In the genomic region with DNA sequence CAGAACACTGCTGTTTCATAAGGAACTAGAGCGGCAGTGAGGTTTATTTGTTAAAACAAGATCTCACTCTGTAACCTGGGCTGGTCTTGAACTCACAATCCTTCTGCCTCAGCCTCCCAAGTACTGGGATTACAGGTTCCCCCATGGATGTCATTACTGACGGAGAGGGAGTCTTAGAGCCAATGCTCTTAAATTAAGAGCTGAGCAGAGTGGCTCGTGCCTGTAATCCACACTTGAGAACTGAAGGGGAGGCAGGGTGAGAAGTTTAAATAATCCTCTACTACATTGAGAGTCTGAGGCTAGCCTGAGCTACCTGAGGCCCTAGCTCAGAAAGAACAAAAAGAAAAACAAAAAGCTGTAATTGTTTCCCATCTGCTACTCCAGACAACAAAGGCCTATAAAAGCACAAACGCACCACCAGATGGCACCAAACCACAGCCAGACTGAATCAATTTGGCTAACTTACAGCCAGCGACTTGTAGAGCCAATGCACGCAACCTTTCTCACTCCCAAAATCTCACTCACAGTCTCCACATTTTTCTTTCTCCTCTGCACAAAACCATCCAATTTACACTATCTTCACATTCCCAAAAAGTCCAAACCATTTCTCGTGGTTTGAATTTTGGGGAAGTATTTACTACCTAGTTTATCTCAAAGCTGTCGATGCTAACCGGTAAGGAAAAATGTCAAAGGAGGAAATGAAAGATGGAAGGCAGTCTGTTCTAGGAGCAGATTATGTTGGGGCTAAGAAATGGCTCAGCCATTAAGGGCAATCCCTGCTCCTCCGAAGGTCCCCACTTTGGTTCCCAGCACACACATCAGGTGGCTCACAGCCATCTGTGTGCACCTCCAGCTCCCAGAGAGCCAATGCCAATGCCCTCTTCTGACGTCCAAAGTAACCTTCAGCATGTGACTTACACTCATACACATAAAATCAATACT, we compare ENCODE assay signal across 8 mouse cellular contexts. TPM values are rescaled to one million over a fixed set of nuclear protein-coding genes. Genes with fewer than 3 reads are reported as not detected.
DNase-seq lines count a peak whose midpoint lies in the region; ATAC-seq and TF ChIP-seq lines count a peak whose summit lies in the region.

No protein-coding gene starts in this region.

- H3K27me3 ChIP-seq in heart, adult 2 months (ENCODE audit: control insufficient read depth, insufficient read depth, low read length), result no peaks in the 10 kb centered on the region
- no peaks in the 10 kb centered on the region for H3K27me3 ChIP-seq in liver, embryonic 13.5 days
- H3K27me3 ChIP-seq in neural tube, embryonic 13.5 days, result no peaks in the 10 kb centered on the region

- peaks cover 5% of the 10 kb centered on the region; the same call in 1 of the 2 replicates for H3K79me2 ChIP-seq in heart, adult 2 months (replicated peaks; ENCODE audit: control insufficient read depth, insufficient read depth, low read length)

- DNase-seq in A20 (ENCODE audit: low read depth, low spot score), result peak; percentile 74
- peak; percentile 87 for DNase-seq in adrenal gland, postnatal 10 days
- DNase-seq in embryo, embryonic 9.5 days (ENCODE audit: extremely low spot score), result peak; percentile 78
- peak; percentile 79 to 85 for DNase-seq in heart, adult 2 months
- peak; percentile 91 for DNase-seq in kidney, postnatal 10 days
- DNase-seq in liver, embryonic 13.5 days, result peak; percentile 41
- DNase-seq in testis, postnatal 10 days (ENCODE audit: low spot score), result peak; percentile 89

- no peak overlapping the region; the same call in 1 of the 2 replicates for H3K27ac ChIP-seq in heart, adult 2 months
- H3K27ac ChIP-seq in liver, embryonic 13.5 days, result no peak overlapping the region
- peak overlapping the region; percentile 77 for H3K27ac ChIP-seq in neural tube, embryonic 13.5 days (replicated peaks)

- no peak overlapping the region for H3K4me2 ChIP-seq in liver, embryonic 13.5 days
- H3K4me2 ChIP-seq in neural tube, embryonic 13.5 days, result no peak overlapping the region

- 38% methylated on average over 11 of the region's 11 CpGs for WGBS in heart, adult 2 months
- 54% methylated on average over 11 of the region's 11 CpGs for WGBS in liver, embryonic 13.5 days (ENCODE audit: insufficient replicate concordance)
- WGBS in neural tube, embryonic 13.5 days, result 54% methylated on average over 11 of the region's 11 CpGs

- TF ChIP-seq CTCF in heart, adult 2 months (IDR thresholded peaks at IDR 0.05), result peak; percentile 92

- no peak overlapping the region for H3K4me3 ChIP-seq in heart, adult 2 months
- H3K4me3 ChIP-seq in liver, embryonic 13.5 days (replicated peaks), result no peak overlapping the region
- no peak overlapping the region for H3K4me3 ChIP-seq in neural tube, embryonic 13.5 days

- peaks cover 3% of the 10 kb centered on the region for H3K4me1 ChIP-seq in heart, adult 2 months (ENCODE audit: control insufficient read depth, insufficient read depth, low read length)
- 0 out of 2 replicates have a peak, but pooled peaks cover 3% of the 10 kb centered on the region for H3K4me1 ChIP-seq in liver, embryonic 13.5 days (replicated peaks)
- no peaks in the 10 kb centered on the region for H3K4me1 ChIP-seq in neural tube, embryonic 13.5 days (replicated peaks)

- ATAC-seq in liver, embryonic 13.5 days (ENCODE audit: low read depth), result no peak
- ATAC-seq in neural tube, embryonic 13.5 days (ENCODE audit: low read depth), result peak; percentile 71

- TF ChIP-seq EP300 in heart, adult 2 months (IDR thresholded peaks at IDR 0.05; ENCODE audit: insufficient read depth, low read depth, low read length), result peak; percentile 80; the same call in 1 of the 2 replicates

- H3K9ac ChIP-seq in heart, adult 2 months (ENCODE audit: low read depth, low read length), result no peak overlapping the region
- no peak overlapping the region for H3K9ac ChIP-seq in liver, embryonic 13.5 days
- H3K9ac ChIP-seq in neural tube, embryonic 13.5 days, result peak overlapping the region; percentile 28; the same call in 1 of the 2 replicates

- H3K9me3 ChIP-seq in liver, embryonic 13.5 days (replicated peaks), result no peaks in the 10 kb centered on the region
- H3K9me3 ChIP-seq in neural tube, embryonic 13.5 days, result no peaks in the 10 kb centered on the region

- H3K36me3 ChIP-seq in heart, adult 2 months (ENCODE audit: control insufficient read depth, insufficient read depth, low read length), result no peaks in the 10 kb centered on the region
- H3K36me3 ChIP-seq in liver, embryonic 13.5 days, result peaks cover 38% of the 10 kb centered on the region
- peaks cover 15% of the 10 kb centered on the region for H3K36me3 ChIP-seq in neural tube, embryonic 13.5 days

- intact Hi-C loops in heart, adult 2 months (cut with DNase I), result loop anchor here (1.0 to 2.0 kb wide), 2 partner anchors 64 to 76 kb away; no protein-coding TSS in a partner anchor

- TF ChIP-seq POLR2A in heart, adult 2 months (IDR thresholded peaks at IDR 0.05; ENCODE audit: insufficient read depth, low read depth, low read length), result no peak

RNA-seq across cellular contexts. Expression of a gene that starts 51.3 kb away (rescaled TPM):
- 10 to 100 TPM; 84.3 to 94.5 TPM for total RNA-seq in adrenal gland, postnatal 10 days (2021)
- 10 to 100 TPM; 55.7 to 56.9 TPM for total RNA-seq in heart, adult 2 months (2021)
- 25.6 and 38.1 TPM in 2 replicates for polyA plus RNA-seq in heart, adult 2 months (2012; rRNA removed)
- polyA plus RNA-seq in liver, embryonic 13.5 days (2015; fragmentation: Nextera tagmentation; extraction: Ambion mirVana), result 24.0 and 24.4 TPM in 2 replicates
- polyA plus RNA-seq in neural tube, embryonic 13.5 days (2015; fragmentation: Nextera tagmentation; extraction: Ambion mirVana), result 39.1 and 46.4 TPM in 2 replicates

Comparison
In these comparisons a context has a peak if more than half of its experiments do, and no peak if none do; other contexts are left out.
1. DNase-seq: peak in every context shown above with its lines; median percentile 91 in kidney, postnatal 10 days; 89 in testis, postnatal 10 days; 87 in adrenal gland, postnatal 10 days; 82 in heart, adult 2 months; 78 in embryo, embryonic 9.5 days; 74 in A20; 41 in liver, embryonic 13.5 days.